Mouse (Mus musculus) embryonic fibroblast, embryonic 13.5 days (primary cell): Measurements from ENCODE around the gene Crybg1.

Experiments used
- CTCF ChIP-seq: IDR thresholded peaks from 2 replicates; pipeline ENCODE4 v1.5.1; 2011; ENCODE audit warnings: mild to moderate bottlenecking, control low read depth, low read length, moderate library complexity, borderline replicate concordance; ENCODE audit not compliant: insufficient read depth
- POLR2A ChIP-seq: IDR thresholded peaks from 2 replicates; pipeline ENCODE4 v1.6.1; 2011; ENCODE audit warnings: low read depth, mild to moderate bottlenecking, control low read depth, low read length, moderate library complexity

- no peak for TF ChIP-seq CTCF
- TF ChIP-seq POLR2A: no peak
Observed at GRCm38 (mm10) chr10:44065848-44066360, 82.7 kb downstream of the Crybg1 start.
